Mouse (Mus musculus) midbrain, embryonic 10.5 days (tissue): ENCODE results near the gene Clec4a3. TPM values are rescaled to one million over a fixed set of nuclear protein-coding genes. Genes with fewer than 3 reads are reported as not detected.
"Not testable (repeated sequence)": the region's sequence is repeated elsewhere in the genome, so short reads cannot be mapped to it uniquely, and the experiment has no call there.

Experiments used
- DNase-seq: peaks from one replicate; pipeline ENCODE4 v3.0.0-alpha.2; 2017; ENCODE audit warnings: low spot score
- H3K27ac ChIP-seq: fragments of 300-500 bp; sonication (generic); replicated peaks from 2 replicates; pipeline ENCODE4 v1.5.1; 2016; ENCODE audit warnings: mild to moderate bottlenecking
- H3K27me3 ChIP-seq: fragments of 300-500 bp; sonication (generic); 2 replicates; pipeline ENCODE4 v1.6.1; 2016; ENCODE audit warnings: low read depth, mild to moderate bottlenecking; ENCODE audit not compliant: poor library complexity, severe bottlenecking
- H3K36me3 ChIP-seq: fragments of 300-500 bp; sonication (generic); 2 replicates; pipeline ENCODE4 v1.6.1; 2016; ENCODE audit warnings: mild to moderate bottlenecking, moderate library complexity
- H3K4me1 ChIP-seq: fragments of 300-500 bp; sonication (generic); 2 replicates; pipeline ENCODE4 v1.6.1; 2016
- H3K4me3 ChIP-seq: fragments of 300-500 bp; sonication (generic); 2 replicates; pipeline ENCODE4 v1.5.1; 2016; ENCODE audit warnings: mild to moderate bottlenecking, moderate library complexity
- H3K9me3 ChIP-seq: fragments of 300-500 bp; sonication (generic); replicated peaks from 2 replicates; pipeline ENCODE4 v1.6.1; 2016; ENCODE audit warnings: mild to moderate bottlenecking
- WGBS: fragments of 180-500 bp; shearing (Covaris S2); methylation state at CpG from one replicate; pipeline ENCODE4 v1.1.7; 2016; 5-methylcytosine and 5-hydroxymethylcytosine counted together
- polyA plus RNA-seq: library from polyadenylated mRNA; unstranded; fragments of >200 nt; fragmentation: Nextera tagmentation; extraction: Ambion mirVana; gene quantifications from 2 replicates; pipeline ENCODE4 v1.2.1, GENCODE M21; 2016

Clec4a3 gene
- 0.17 and 0.83 TPM in 2 replicates for polyA plus RNA-seq

DNA sequence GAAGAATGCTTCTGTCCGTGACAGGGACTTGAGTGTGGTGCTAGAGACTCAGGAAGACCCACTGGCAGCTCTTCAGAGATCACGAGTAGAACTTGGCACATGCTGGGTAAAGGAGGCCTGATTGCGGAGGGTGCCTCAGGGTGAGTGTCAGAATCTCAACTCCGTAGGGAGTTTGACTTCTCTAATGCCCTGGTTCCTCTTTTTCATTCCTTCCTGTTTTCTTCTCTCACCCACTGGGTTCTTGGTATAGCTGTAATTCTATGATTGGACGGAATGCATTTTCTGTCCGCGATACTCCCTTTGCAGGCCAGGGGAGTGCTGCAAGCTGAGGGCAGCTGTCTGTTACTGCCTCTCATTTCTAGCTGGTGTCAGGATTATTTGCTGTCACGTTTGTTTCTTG, at the start of gene Clec4a3:
Gene Clec4a3, plus strand, starts transcription at position 115 of the 400 bp plus-strand sequence.
- DNase-seq = no peak
- no peak within 1 kb of the TSS for H3K4me3 ChIP-seq
- no peak within 1 kb of the TSS for H3K27ac ChIP-seq
- no peaks in the 10 kb centered on the region for H3K4me1 ChIP-seq
- 85% methylated on average over 8 of the region's 8 CpGs for WGBS
- no peaks in the 10 kb centered on the region for H3K36me3 ChIP-seq
- H3K27me3 ChIP-seq = no peaks in the 10 kb centered on the region
- 0 out of 2 replicates have a peak, but pooled peaks cover 7% of the 10 kb centered on the region for H3K9me3 ChIP-seq

DNA sequence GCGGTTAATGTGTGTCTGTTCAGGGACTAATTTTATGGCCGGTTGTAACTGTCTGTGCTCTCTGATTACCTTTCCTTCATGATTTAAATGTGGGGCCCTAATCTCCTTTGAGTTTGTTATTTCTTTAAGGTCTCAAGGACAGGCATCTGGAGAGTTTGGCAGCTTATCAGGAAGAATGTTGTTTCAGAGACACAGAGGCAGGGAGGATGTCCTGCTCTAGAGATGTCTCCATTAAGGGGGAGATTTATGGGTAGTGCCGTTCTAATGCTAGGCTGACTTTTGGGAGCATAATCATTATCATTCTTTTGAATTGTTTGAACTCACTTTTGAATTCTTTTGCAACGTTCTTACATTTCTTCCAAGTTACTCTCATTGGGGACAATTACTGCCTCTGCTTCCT, 32.4 kb upstream of the Clec4a3 start:
- no peaks in the 10 kb centered on the region for H3K4me1 ChIP-seq
- no peak overlapping the region for H3K4me3 ChIP-seq
- no peaks in the 10 kb centered on the region for H3K36me3 ChIP-seq
- 84% methylated on average over 4 of the region's 4 CpGs for WGBS
- H3K9me3 ChIP-seq = no peaks in the 10 kb centered on the region
- no peak for DNase-seq
- no peak overlapping the region for H3K27ac ChIP-seq
- no peaks in the 10 kb centered on the region for H3K27me3 ChIP-seq

DNA sequence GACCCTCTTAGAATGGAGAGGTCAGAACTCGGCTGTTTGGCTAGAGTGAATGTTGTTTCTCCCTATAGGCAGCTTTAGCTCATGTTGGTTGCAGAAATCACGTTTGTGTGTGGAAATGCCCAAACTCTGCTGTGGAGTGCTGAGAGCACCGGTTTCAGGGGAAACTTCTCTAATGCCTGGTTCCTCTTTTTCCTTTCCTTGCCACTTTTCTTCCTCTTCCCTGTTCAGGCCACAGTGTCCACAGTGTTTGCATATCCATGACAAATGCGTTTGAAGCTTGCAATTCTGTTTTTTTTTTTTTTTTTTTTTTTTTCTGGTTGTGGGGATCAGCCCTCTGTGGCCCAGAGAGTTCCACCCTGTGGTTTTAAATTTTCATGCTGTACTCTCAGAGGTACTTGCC, 30.9 kb upstream of the Clec4a3 start, which contains the start of gene Clec4a1:
Gene Clec4a1, plus strand, starts transcription at position 398 of the 400 bp plus-strand sequence.
- Histone ChIP-seq H3K27ac (no peak within 1 kb of the TSS), H3K36me3 (no peaks in the 10 kb centered on the region), H3K27me3 (no peaks in the 10 kb centered on the region), H3K4me3 (no peak within 1 kb of the TSS), H3K9me3 (no peaks in the 10 kb centered on the region), H3K4me1 (no peaks in the 10 kb centered on the region)
- no peak for DNase-seq
- WGBS = 77% methylated on average over 4 of the region's 4 CpGs

DNA sequence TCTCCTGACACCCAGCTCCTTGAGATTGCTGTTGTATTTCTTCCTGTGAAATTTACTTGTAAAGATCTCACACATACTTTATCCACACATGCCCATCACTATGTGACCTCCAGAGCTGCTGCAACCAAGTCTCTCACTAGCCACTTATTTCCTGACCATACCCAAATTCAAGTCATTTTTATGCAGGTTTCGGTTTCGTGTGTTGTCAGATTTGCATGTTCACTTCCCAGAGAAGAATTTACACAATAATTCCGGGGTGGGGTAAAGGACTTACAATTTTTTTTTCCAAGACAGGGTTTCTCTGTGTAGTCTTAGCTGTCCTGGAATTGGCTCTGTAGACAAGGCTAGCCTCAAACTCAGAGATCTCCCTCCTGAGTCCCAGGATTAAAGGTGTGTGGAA, 17.5 kb upstream of the Clec4a3 start:
- Histone ChIP-seq H3K4me1 (no peaks in the 10 kb centered on the region), H3K27ac (no peak overlapping the region), H3K9me3 (no peaks in the 10 kb centered on the region), H3K4me3 (no peak overlapping the region), H3K27me3 (no peaks in the 10 kb centered on the region), H3K36me3 (no peaks in the 10 kb centered on the region)
- WGBS = 88% methylated on average over 3 of the region's 3 CpGs
- no peak for DNase-seq

DNA sequence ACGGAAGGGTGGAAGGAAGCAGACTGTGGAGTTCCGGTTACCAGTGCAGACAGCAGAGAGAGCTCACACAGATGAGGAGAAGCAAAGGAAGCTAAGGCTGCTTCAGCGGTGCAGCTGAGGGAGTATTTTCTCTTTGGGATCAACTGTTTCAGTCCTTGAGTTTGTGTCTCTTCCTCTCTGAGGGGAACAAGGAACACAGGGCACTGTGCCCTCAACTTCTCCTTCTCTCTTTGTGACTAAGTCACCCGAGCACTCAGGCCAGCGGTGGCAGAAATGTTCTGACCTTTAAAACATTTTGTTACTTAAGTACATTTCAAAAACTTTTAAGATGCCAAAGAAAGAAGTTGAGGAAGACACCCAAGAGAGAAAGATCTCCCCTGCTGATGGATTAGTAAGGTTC, 12.7 kb upstream of the Clec4a3 start:
- DNase-seq = no peak
- no peaks in the 10 kb centered on the region for H3K27me3 ChIP-seq
- no peak overlapping the region for H3K27ac ChIP-seq
- no peaks in the 10 kb centered on the region for H3K36me3 ChIP-seq
- no peak overlapping the region for H3K4me3 ChIP-seq
- 82% methylated on average over 5 of the region's 5 CpGs for WGBS
- no peaks in the 10 kb centered on the region for H3K4me1 ChIP-seq
- no peaks in the 10 kb centered on the region for H3K9me3 ChIP-seq

DNA sequence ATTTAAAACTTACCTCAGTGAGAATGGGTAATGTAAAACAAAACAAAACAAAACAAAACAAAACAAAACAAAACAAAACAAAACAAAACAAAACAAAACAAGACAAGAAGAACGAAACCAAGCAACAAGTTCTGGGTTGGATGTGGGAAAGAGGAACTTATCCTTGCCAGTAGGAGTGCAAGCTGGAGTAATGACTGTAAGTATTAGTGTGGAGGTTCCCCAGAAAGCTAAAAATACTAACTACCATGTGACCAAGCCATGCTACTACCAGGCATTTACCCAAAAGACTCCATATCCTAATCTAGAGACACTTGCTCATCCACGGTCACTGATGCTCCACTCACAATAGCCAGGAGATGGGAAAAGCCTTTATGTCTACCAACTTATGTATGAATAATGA, 5.6 kb upstream of the Clec4a3 start:
- no peak for DNase-seq
- H3K4me1 ChIP-seq = no peaks in the 10 kb centered on the region
- no peak overlapping the region for H3K27ac ChIP-seq
- 0 out of 2 replicates have a peak, but pooled peaks cover 5% of the 10 kb centered on the region for H3K9me3 ChIP-seq
- 91% methylated on average over 2 of the region's 2 CpGs for WGBS
- no peaks in the 10 kb centered on the region for H3K27me3 ChIP-seq
- no peaks in the 10 kb centered on the region for H3K36me3 ChIP-seq
- no peak overlapping the region for H3K4me3 ChIP-seq

DNA sequence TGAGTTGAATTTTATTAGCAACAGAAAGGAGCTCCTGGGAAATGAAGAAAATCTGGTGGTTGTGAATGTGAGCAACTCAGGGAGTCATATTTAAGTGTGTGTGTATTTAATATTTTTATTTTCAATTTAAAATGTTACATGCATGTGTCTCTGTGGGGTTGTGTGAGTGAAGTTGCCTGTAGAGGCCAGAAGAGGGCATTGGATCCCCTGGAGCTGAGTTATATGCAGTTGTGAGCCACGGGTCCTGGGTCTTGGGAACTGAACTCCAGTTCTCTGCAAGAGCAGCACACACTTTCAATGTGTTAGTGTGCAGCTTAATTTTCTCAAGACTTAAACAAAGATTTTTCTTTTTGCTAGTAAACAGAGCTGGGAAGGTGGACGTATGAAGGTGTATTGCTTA, 12.2 kb downstream of the Clec4a3 start:
- no peaks in the 10 kb centered on the region for H3K27me3 ChIP-seq
- peaks cover 4% of the 10 kb centered on the region; the same call in 1 of the 2 replicates for H3K9me3 ChIP-seq
- H3K4me3 ChIP-seq = no peak overlapping the region
- H3K36me3 ChIP-seq = no peaks in the 10 kb centered on the region
- 74% methylated on average over 2 of the region's 2 CpGs for WGBS
- DNase-seq = no peak
- no peak overlapping the region for H3K27ac ChIP-seq
- no peaks in the 10 kb centered on the region for H3K4me1 ChIP-seq

DNA sequence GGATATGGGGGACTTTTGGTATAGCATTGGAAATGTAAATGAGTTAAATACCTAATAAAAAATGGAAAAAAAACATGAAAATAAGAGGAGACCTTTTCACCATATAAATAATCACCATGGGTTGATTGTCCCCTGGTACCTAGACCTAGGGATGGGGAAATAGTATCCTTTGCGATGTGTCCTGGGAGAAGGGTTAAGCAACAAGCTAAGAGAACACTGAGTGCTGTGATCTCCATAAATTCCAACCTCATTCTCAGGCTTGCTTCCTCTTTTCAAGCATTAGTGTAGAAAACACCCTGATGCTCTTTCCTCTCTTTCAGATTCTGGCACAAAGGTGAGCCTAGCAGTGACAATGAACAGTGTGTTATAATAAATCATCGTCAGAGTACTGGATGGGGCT, 16.7 kb downstream of the Clec4a3 start:
- 94% methylated on average over 2 of the region's 2 CpGs for WGBS
- Histone ChIP-seq H3K27me3 (no peaks in the 10 kb centered on the region), H3K4me3 (no peak overlapping the region), H3K9me3 (no peaks in the 10 kb centered on the region; the same call in 1 of the 2 replicates), H3K27ac (no peak overlapping the region), H3K36me3 (no peaks in the 10 kb centered on the region), H3K4me1 (no peaks in the 10 kb centered on the region)
- DNase-seq = no peak

DNA sequence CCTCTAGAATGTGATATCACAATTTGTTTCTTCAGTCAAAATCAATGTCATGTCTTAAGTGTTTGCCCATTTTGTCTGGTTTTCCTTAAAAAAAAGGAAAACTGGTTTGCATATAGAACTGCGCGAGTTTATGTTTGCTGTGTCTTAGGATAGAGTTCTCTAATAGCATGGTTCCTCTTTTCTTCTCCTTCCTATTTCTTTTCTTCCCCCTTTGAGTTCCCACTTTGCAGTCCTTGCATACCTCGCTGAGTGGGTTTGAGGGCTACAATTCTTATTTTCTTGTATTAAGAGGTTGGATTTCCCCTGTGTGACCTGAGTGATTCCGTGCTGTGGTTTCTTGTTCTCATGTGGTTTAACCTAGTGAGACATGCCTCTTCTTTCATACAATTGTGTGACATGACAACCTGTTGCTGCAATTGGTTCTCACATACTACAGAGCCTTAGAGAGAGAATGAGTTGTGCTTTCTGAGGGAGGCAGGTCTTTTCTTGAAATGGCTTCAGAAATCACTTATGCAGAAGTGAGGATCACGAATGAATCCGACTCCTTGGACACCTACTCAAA, 37.6 kb downstream of the Clec4a3 start, which contains the start of gene Clec4a4:
Gene Clec4a4, plus strand, starts transcription at position 492 of the 562 bp plus-strand sequence.
- H3K4me1 ChIP-seq = no peaks in the 10 kb centered on the region
- H3K36me3 ChIP-seq = no peaks in the 10 kb centered on the region
- 87% methylated on average over 6 of the region's 6 CpGs for WGBS
- H3K4me3 ChIP-seq = no peak within 1 kb of the TSS
- peaks cover 14% of the 10 kb centered on the region for H3K9me3 ChIP-seq
- DNase-seq = no peak
- H3K27me3 ChIP-seq = no peaks in the 10 kb centered on the region
- no peak within 1 kb of the TSS for H3K27ac ChIP-seq

DNA sequence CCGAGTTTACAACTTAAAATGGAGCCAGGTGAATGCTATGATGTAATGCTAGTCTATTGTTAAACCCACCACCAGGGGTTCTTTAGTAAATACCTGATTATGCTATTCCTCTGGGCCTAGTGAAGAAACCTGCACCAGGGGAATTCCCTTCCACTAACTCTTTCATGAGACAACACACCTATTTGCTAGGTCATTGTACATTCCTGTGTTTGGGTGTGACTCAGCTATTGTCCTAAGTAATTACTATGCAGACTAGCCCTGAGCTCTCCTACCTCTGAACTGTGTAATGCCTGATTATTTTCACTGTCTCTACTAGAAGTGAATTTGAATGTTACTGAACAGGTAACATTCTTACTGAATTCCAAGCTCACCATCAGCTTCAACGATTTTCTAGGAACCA, 52.4 kb downstream of the Clec4a3 start:
- not testable (repeated sequence) for H3K4me3 ChIP-seq, H3K4me1 ChIP-seq, H3K27ac ChIP-seq, H3K27me3 ChIP-seq, DNase-seq, H3K36me3 ChIP-seq, H3K9me3 ChIP-seq
- WGBS = 82% methylated on average over 2 of the region's 2 CpGs

DNA sequence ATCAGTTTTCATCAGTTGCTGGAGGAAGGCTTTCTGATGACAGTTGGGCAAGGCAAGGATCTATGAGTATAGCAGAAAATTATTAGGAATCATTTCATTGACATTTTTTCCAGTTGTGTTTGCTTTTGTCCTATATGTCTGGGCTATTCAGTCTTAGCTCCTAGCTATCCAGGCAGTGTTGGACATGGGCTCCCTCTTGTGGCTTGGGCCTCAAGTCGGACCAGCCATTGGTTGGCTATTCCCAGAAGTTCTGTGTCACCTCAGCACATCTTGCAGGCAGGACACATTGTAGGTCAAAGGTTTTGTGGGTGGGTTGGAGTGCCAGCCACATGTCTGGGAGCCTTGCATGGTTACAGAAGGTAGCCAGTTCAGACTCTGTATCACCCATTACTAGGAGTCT, 53.3 kb downstream of the Clec4a3 start:
- no peak for DNase-seq
- H3K36me3 ChIP-seq = no peaks in the 10 kb centered on the region
- 81% methylated on average over 1 of the region's 1 CpGs for WGBS

More for the DNA sequence above, 53.3 kb downstream of the Clec4a3 start:
- H3K4me1 ChIP-seq = no peaks in the 10 kb centered on the region
- H3K27me3 ChIP-seq = no peaks in the 10 kb centered on the region
- no peak overlapping the region for H3K4me3 ChIP-seq
- H3K9me3 ChIP-seq = no peaks in the 10 kb centered on the region; the same call in 1 of the 2 replicates
- H3K27ac ChIP-seq = no peak overlapping the region
